Mouse (Mus musculus) midbrain, embryonic 11.5 days (tissue): Measurements from ENCODE around the gene Ccdc113. TPM values are rescaled to one million over a fixed set of nuclear protein-coding genes. Genes with fewer than 3 reads are reported as not detected.
A peak's percentile ranks its signal among the peaks of the same experiment; 100 is the strongest.

Experiments used
- ATAC-seq: fragments of 200-750 bp; cut with Nextera tagmentation; 2 replicates; pipeline ENCODE4 v1.8.0; 2017; ENCODE audit warnings: moderate TSS enrichment, moderate library complexity; ENCODE audit not compliant: low FRiP score
- DNase-seq: peaks from one replicate; pipeline ENCODE4 v3.0.0; 2015; ENCODE audit warnings: low spot score; ENCODE audit errors: missing footprints
- H3K27ac ChIP-seq: fragments of 300-500 bp; sonication (generic); 2 replicates; pipeline ENCODE4 v1.5.1; 2014; ENCODE audit warnings: low read depth, low read length
- H3K27me3 ChIP-seq: fragments of 300-500 bp; sonication (generic); 2 replicates; pipeline ENCODE4 v1.6.1; 2014; ENCODE audit warnings: mild to moderate bottlenecking, low read length, moderate library complexity, mixed read lengths; ENCODE audit not compliant: control insufficient read depth, insufficient read depth
- H3K36me3 ChIP-seq: fragments of 300-500 bp; sonication (generic); 2 replicates; pipeline ENCODE4 v1.6.1; 2014; ENCODE audit warnings: mild to moderate bottlenecking, low read length, moderate library complexity, mixed read lengths; ENCODE audit not compliant: control insufficient read depth, insufficient read depth
- H3K4me1 ChIP-seq: fragments of 300-500 bp; sonication (generic); 2 replicates; pipeline ENCODE4 v1.6.1; 2014; ENCODE audit warnings: low read length; ENCODE audit not compliant: control insufficient read depth, insufficient read depth
- H3K4me2 ChIP-seq: fragments of 300-500 bp; sonication (generic); 2 replicates; pipeline ENCODE4 v1.6.1; 2014; ENCODE audit warnings: mild to moderate bottlenecking, moderate library complexity
- H3K4me3 ChIP-seq: fragments of 300-500 bp; sonication (generic); 2 replicates; pipeline ENCODE4 v1.5.1; 2014; ENCODE audit warnings: low read depth, low read length
- H3K9ac ChIP-seq: fragments of 300-500 bp; sonication (generic); 2 replicates; pipeline ENCODE4 v1.6.1; 2014; ENCODE audit warnings: low read length
- H3K9me3 ChIP-seq: fragments of 300-500 bp; sonication (generic); 2 replicates; pipeline ENCODE4 v1.6.1; 2016; ENCODE audit warnings: low read length; ENCODE audit not compliant: control insufficient read depth
- WGBS: fragments of 180-500 bp; shearing (Covaris S2); extraction: QIAGEN DNeasy Blood & Tissue Kit; methylation state at CpG from one replicate; pipeline ENCODE4 v1.1.7; 2014; 5-methylcytosine and 5-hydroxymethylcytosine counted together
- polyA plus RNA-seq: library from polyadenylated mRNA; unstranded; fragments of >200 nt; fragmentation: Nextera tagmentation; extraction: Ambion mirVana; gene quantifications from 2 replicates; pipeline ENCODE4 v1.2.1, GENCODE M21; 2014

The Ccdc113 gene
- polyA plus RNA-seq, 1 experiment from 2014 or later, result not detected

DNA sequence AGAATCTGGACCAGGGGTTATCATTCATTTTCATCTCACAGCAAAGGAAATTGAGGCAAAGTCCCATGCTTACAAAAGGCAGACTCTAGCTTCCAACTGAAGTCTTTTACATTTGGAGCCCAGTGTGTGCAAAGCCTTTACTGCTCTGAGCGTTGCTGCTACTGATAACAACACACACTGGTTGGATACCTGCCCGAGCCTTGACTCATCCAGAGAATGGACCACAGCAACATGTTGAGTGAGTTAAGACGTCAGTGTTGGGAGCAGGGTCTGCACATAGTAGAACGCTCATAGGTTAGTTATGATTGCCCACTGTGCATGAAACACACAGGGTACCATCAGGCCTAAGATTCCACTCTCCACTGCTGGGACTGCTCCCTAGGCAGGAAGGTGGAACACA, 9.9 kb upstream of the Ccdc113 start:
- DNase-seq (no peak), ATAC-seq (no peak)
- H3K27ac ChIP-seq, result no peak overlapping the region
- H3K9ac ChIP-seq, result no peak overlapping the region
- WGBS, result 86% methylated on average over 4 of the region's 4 CpGs
- H3K27me3 ChIP-seq, result no peaks in the 10 kb centered on the region
- no peaks in the 10 kb centered on the region for H3K4me1 ChIP-seq
- no peak overlapping the region for H3K4me2 ChIP-seq
- H3K9me3 ChIP-seq, result no peaks in the 10 kb centered on the region
- H3K4me3 ChIP-seq, result no peak overlapping the region
- H3K36me3 ChIP-seq, result no peaks in the 10 kb centered on the region

DNA sequence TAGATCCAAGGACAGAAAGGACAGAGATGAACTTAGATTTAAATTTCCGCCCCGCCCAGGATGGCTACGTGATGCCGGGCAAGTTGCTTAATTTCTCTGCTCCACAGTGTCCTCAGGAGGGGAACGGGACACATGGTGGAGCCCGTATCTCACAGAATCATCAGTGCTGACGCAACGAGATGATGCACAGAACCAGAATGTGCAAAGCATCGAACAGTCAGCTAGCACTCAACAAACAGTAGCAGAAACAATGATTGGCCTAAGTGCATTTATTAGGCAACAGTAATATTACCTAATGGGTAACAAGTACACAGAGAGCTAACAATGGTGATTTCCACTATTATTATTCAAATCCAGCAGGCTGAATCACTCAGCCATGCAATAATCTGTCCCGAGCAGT, 5.7 kb upstream of the Ccdc113 start:
- Histone ChIP-seq H3K4me2 (no peak overlapping the region), H3K27ac (no peak overlapping the region), H3K9ac (no peak overlapping the region), H3K9me3 (no peaks in the 10 kb centered on the region), H3K4me3 (no peak overlapping the region), H3K27me3 (no peaks in the 10 kb centered on the region), H3K36me3 (no peaks in the 10 kb centered on the region), H3K4me1 (no peaks in the 10 kb centered on the region)
- ATAC-seq (no peak), DNase-seq (peak; percentile 69)
- 86% methylated on average over 10 of the region's 10 CpGs for WGBS

DNA sequence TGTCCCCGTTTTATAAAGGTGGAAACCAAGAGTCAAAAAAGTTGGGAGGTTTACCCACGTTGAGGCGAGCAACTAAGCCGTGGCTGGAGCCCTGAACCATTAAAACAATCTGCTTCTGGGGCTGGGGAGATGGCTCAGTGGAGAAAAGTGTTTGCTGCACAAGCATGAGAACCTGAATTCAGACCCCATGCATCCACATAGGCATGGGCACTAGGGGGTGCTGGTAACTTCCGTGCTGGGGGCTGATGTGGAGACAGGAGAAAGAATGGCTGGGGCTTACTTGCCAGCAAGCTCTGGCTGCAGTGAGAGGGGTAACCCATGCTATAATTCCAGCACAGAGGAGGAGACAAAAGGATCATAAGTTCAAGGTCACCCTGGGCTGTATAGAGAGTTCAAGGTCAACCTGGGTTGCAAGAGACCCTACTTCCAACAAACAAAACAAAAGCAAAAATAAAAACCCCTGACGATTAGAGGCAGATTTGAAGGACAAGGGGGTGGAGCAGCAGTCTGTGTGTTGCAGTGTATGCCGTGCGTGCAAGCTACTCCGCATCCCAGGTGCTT, 5.1 kb upstream of the Ccdc113 start:
- 64% methylated on average over 9 of the region's 9 CpGs for WGBS
- Histone ChIP-seq H3K9me3 (no peaks in the 10 kb centered on the region), H3K27ac (no peak overlapping the region), H3K4me1 (no peaks in the 10 kb centered on the region), H3K9ac (no peak overlapping the region), H3K36me3 (no peaks in the 10 kb centered on the region), H3K4me2 (no peak overlapping the region), H3K27me3 (no peaks in the 10 kb centered on the region), H3K4me3 (no peak overlapping the region)
- DNase-seq (peak; percentile 69), ATAC-seq (no peak)

DNA sequence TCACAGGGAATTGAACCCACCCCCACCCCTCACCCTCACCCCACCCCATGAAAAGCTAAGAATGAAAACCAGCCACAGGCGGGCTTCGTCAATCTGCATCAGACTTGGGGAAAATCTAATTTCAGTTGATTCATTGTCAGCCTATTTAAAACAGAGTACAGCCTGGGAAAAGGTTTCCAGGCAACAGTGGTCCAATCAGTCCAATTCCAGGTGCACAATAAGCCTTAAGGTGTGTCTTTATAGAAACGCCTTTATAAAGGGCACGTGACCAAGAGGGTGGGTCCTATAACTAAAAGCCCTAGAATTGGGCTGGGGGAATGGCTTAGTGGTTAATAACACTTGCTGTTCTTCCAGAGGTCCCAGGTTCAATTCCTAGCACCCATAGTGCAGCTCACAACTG, 1.7 kb upstream of the Ccdc113 start:
- ATAC-seq (no peak), DNase-seq (no peak)
- Histone ChIP-seq H3K36me3 (no peaks in the 10 kb centered on the region), H3K4me1 (no peaks in the 10 kb centered on the region), H3K4me3 (no peak overlapping the region), H3K9me3 (no peaks in the 10 kb centered on the region), H3K4me2 (no peak overlapping the region), H3K9ac (no peak overlapping the region), H3K27ac (no peak overlapping the region), H3K27me3 (no peaks in the 10 kb centered on the region)
- 73% methylated on average over 4 of the region's 4 CpGs for WGBS

DNA sequence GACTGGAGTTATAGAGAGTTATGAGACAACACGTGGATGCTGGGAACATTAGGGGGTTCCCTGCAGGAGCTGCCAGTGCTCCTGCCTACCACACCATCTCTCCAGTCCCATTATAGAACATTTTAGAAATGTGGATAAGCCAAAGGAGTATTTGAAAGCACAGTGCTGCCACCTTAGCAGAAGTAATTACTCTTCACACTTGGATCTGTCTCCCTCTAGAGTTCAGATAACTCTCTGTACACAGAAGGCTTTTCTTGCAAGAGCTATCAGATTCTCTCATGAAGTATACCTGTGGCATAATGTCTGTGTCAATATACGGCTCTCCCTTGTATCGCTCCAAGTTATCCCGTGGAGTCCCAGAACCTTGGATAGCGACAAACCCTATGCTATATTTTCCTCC, 5.6 kb downstream of the Ccdc113 start:
- 87% methylated on average over 5 of the region's 5 CpGs for WGBS
- Histone ChIP-seq H3K27ac (no peak overlapping the region), H3K36me3 (no peaks in the 10 kb centered on the region), H3K9me3 (no peaks in the 10 kb centered on the region), H3K27me3 (no peaks in the 10 kb centered on the region), H3K4me2 (no peak overlapping the region), H3K9ac (no peak overlapping the region), H3K4me3 (no peak overlapping the region), H3K4me1 (no peaks in the 10 kb centered on the region)
- no peak for ATAC-seq
- no peak for DNase-seq

DNA sequence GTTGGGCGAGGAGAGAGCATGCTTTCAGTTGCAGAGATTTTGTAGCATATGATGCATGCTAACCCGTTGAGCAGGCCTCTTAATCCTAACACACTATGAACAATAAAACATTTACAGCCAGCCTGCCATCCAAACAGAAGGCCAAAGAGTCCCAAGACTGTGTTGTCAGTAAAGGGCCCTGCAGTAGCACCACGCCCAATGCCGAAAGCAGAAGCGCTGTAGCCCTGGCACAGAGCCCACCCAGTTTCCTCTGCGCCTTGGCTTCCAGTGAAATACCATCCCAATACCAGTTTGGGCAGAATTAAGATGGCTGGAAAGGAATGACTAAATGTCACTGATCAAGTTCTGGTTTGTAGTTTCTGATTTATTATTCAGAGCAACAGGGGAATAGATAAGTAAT, 8.3 kb downstream of the Ccdc113 start:
- H3K9me3 ChIP-seq, result no peaks in the 10 kb centered on the region
- no peak for DNase-seq
- H3K27me3 ChIP-seq, result no peaks in the 10 kb centered on the region
- H3K4me1 ChIP-seq, result no peaks in the 10 kb centered on the region
- no peak overlapping the region for H3K4me3 ChIP-seq
- ATAC-seq, result no peak
- H3K9ac ChIP-seq, result no peak overlapping the region
- no peaks in the 10 kb centered on the region for H3K36me3 ChIP-seq
- no peak overlapping the region for H3K4me2 ChIP-seq
- no peak overlapping the region for H3K27ac ChIP-seq
- 93% methylated on average over 6 of the region's 6 CpGs for WGBS

DNA sequence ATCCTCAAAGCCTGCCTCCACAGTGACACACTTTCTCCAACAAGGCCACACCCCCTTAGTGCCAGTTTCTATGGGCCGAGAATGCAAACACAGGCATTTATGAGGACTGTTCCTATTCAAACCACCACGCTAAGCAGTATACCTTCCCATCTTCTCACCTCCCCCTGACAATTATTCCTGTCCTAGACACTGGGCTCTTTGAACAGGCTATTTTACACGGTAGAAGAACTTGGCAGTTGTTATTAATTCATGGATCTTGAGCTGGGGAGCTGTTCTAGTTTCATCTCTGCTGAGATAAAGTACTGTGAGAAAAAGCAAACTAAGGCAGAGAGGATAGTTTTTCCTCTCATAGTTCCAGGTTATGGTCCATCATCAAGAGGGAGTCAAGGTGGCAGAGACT, 9.2 kb downstream of the Ccdc113 start:
- Histone ChIP-seq H3K9ac (no peak overlapping the region), H3K27me3 (no peaks in the 10 kb centered on the region), H3K4me3 (no peak overlapping the region), H3K36me3 (no peaks in the 10 kb centered on the region), H3K4me2 (no peak overlapping the region), H3K9me3 (no peaks in the 10 kb centered on the region), H3K4me1 (no peaks in the 10 kb centered on the region), H3K27ac (no peak overlapping the region)
- ATAC-seq (no peak), DNase-seq (peak; percentile 74)
- WGBS, result 84% methylated on average over 3 of the region's 3 CpGs

DNA sequence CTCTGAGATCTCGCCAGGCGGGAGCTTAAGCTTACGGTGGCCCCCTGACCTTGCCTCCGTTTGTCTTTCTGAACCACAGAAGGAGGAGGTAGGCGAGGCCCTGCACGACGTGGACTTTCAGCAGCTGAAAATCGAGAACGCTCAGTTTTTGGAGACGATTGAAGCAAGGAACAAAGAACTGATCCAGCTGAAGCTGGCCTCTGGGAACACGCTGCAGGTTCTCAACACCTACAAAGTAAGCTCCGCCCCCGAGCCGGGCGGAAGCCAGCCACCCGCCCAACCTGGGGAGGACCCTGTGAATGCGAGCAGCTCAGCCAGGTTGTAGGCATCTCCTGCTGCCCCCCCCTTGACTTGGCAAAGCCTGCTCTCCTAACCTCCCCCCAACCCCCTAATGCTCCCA, 11.9 kb downstream of the Ccdc113 start:
- DNase-seq, result no peak
- Histone ChIP-seq H3K36me3 (no peaks in the 10 kb centered on the region), H3K4me2 (no peak overlapping the region), H3K9me3 (no peaks in the 10 kb centered on the region), H3K4me3 (no peak overlapping the region), H3K9ac (no peak overlapping the region), H3K4me1 (no peaks in the 10 kb centered on the region; the same call in 1 of the 2 replicates), H3K27ac (no peak overlapping the region), H3K27me3 (no peaks in the 10 kb centered on the region)
- ATAC-seq, result no peak
- 83% methylated on average over 17 of the region's 17 CpGs for WGBS

DNA sequence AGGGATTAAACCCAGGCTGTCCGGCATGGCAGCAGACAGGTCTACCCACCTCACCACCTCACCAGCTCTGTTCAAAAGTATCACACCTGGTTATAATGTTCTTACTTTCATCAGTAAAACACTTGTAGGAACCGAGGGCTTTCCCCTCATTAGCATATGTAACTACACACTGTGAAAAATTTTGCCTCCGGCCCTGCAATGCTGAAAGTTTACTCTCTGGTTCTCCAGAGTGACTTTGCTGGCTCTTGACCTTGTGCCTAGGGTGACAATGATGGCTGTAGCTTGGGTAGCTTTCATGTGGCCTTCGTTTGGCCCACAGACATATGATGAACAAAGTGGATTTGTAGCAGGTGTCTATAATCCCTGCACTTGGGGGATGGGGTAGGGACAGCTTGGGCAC, 13.1 kb downstream of the Ccdc113 start:
- H3K27ac ChIP-seq, result no peak overlapping the region
- H3K9me3 ChIP-seq, result no peaks in the 10 kb centered on the region
- H3K27me3 ChIP-seq, result no peaks in the 10 kb centered on the region
- DNase-seq, result no peak
- H3K4me1 ChIP-seq, result no peaks in the 10 kb centered on the region; the same call in 1 of the 2 replicates
- H3K4me2 ChIP-seq, result no peak overlapping the region
- no peak overlapping the region for H3K4me3 ChIP-seq
- ATAC-seq, result no peak
- WGBS, result 86% methylated on average over 4 of the region's 4 CpGs
- H3K36me3 ChIP-seq, result no peaks in the 10 kb centered on the region
- H3K9ac ChIP-seq, result no peak overlapping the region

DNA sequence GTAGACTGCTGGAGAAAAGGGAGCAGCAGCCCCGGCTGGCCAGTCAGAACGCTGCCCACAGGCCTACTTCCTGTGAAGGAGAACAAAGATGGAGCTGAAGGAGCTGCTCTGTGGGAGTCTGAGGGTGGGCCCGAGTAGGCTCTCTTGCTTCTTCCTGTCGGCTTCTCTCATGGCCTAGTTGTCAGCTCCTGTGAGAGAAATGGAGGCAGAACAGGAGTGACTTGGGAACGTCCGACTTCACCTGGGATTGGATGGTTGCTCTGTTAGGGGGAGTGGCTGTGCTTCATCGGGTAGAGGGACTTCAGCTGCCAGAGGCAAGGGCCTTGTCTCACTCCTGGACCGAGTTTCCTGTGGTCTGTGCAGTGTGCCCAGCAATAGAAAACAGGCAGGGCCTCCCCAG, 14.0 kb downstream of the Ccdc113 start:
- no peaks in the 10 kb centered on the region for H3K27me3 ChIP-seq
- no peak overlapping the region for H3K9ac ChIP-seq
- no peak for DNase-seq
- H3K9me3 ChIP-seq, result no peaks in the 10 kb centered on the region
- no peak overlapping the region for H3K4me2 ChIP-seq
- H3K4me3 ChIP-seq, result no peak overlapping the region
- WGBS, result 67% methylated on average over 8 of the region's 8 CpGs
- no peak for ATAC-seq
- H3K27ac ChIP-seq, result no peak overlapping the region
- H3K4me1 ChIP-seq, result no peaks in the 10 kb centered on the region; the same call in 1 of the 2 replicates
- no peaks in the 10 kb centered on the region for H3K36me3 ChIP-seq
